Mouse (Mus musculus) Patski (cell line): Measurements from ENCODE around the gene Bri3bp. TPM values are rescaled to one million over a fixed set of nuclear protein-coding genes. Genes with fewer than 3 reads are reported as not detected.
"Not testable (repeated sequence)": the region's sequence is repeated elsewhere in the genome, so short reads cannot be mapped to it uniquely, and the experiment has no call there.

Experiments
- ATAC-seq: fragments of 100-300 bp; one replicate; pipeline ENCODE4 v1.8.0; 2021
- CTCF ChIA-PET: fragments of 350-600 bp; sonication (Branson Sonifier 250); formaldehyde crosslinking; loops from one replicate; lab custom pipeline; 2022; ENCODE audit warnings: inconsistent platforms; lab: Charles Lee
- POLR2A ChIA-PET: fragments of 350-600 bp; sonication (Branson Sonifier 250); formaldehyde crosslinking; loops from one replicate; lab custom pipeline; 2022; ENCODE audit warnings: antibody characterized with exemption, inconsistent platforms; lab: Charles Lee
- DNase-seq: peaks from one replicate; pipeline ENCODE4 v3.0.0-alpha.2; 2011; ENCODE audit warnings: low read depth, low spot score
- H3K27me3 ChIP-seq: fragments of 371-371 bp; one replicate; pipeline ENCODE4 v1.5.1; 2021
- CTCF ChIP-seq: fragments of 100-300 bp; IDR thresholded peaks from one replicate; pipeline ENCODE4 v1.5.1; 2021
- in situ Hi-C: fragments of 300-500 bp; cut with MboI; formaldehyde crosslinking; loops from 3 replicates; pipeline ENCODE4 v1.11.1; 2018; ENCODE audit warnings: low pct_unique_long_range_greater_than_20kb, mixed read lengths
- polyA plus RNA-seq: library from polyadenylated mRNA; unstranded; gene quantifications from one replicate; pipeline ENCODE4 v1.2.3, GENCODE M21; 2021

The Bri3bp gene
- polyA plus RNA-seq = 83.7 TPM

- CTCF ChIA-PET = interaction anchor here (1.2 to 2.0 kb wide), 4 partner anchors 8 to 58 kb away, joined by 3 to 7 read pairs (median 4); partner anchors contain the start of gene Dhx37
These were observed at the start of gene Bri3bp for GRCm38 (mm10) chr5:125441234-125442114. Gene Bri3bp (plus strand): TSS chr5:125441568.

GRCm38 (mm10) chr5:125391609-125392008, 49.8 kb upstream of the Bri3bp start:
- ChIA-PET POLR2A (interaction anchor here (0.6 to 5.7 kb wide), 4 partner anchors 9 to 68 kb away, joined by 3 to 73 read pairs (median 8); no protein-coding TSS in a partner anchor), CTCF (interaction anchor here (1.3 to 5.4 kb wide), 2 partner anchors 14 to 20 kb away, joined by 5 to 37 read pairs; no protein-coding TSS in a partner anchor)
- TF ChIP-seq CTCF = no peak
- in situ Hi-C loops = no loop called here
- DNase-seq (peak; percentile 90), ATAC-seq (no peak)
- no peaks in the 10 kb centered on the region for H3K27me3 ChIP-seq

More at GRCm38 (mm10) chr5:125441234-125442114, at the start of gene Bri3bp:
- TF ChIP-seq CTCF = no peak
- in situ Hi-C loops = no loop called here
- no peak for DNase-seq
- ATAC-seq = peak; percentile 77
- H3K27me3 ChIP-seq = no peaks in the 10 kb centered on the region
- POLR2A ChIA-PET = interaction anchor here (0.7 to 3.1 kb wide), 7 partner anchors 8 to 58 kb away, joined by 3 to 13 read pairs (median 4); no protein-coding TSS in a partner anchor

GRCm38 (mm10) chr5:125392176-125392575, 49.2 kb upstream of the Bri3bp start:
- CTCF ChIA-PET = interaction anchor here (1.3 to 5.4 kb wide), 2 partner anchors 13 to 20 kb away, joined by 5 to 37 read pairs; no protein-coding TSS in a partner anchor
- POLR2A ChIA-PET = interaction anchor here (1.0 to 5.7 kb wide), 4 partner anchors 9 to 84 kb away, joined by 3 to 73 read pairs (median 7); no protein-coding TSS in a partner anchor
- in situ Hi-C loops, DNase-seq, ATAC-seq, H3K27me3 ChIP-seq: not testable (repeated sequence)

- DNase-seq (no peak), ATAC-seq (peak; percentile 0)
- no peak for TF ChIP-seq CTCF
- POLR2A ChIA-PET = interaction anchor here (0.6 to 5.7 kb wide), 5 partner anchors 10 to 83 kb away, joined by 3 to 73 read pairs (median 4); no protein-coding TSS in a partner anchor
- H3K27me3 ChIP-seq = no peaks in the 10 kb centered on the region
- CTCF ChIA-PET = interaction anchor here (1.3 to 5.4 kb wide), 3 partner anchors 9 to 19 kb away, joined by 5 to 37 read pairs (median 8); no protein-coding TSS in a partner anchor
- in situ Hi-C loops = no loop called here
These were observed 48.8 kb upstream of the Bri3bp start for GRCm38 (mm10) chr5:125392618-125392976.

DNA sequence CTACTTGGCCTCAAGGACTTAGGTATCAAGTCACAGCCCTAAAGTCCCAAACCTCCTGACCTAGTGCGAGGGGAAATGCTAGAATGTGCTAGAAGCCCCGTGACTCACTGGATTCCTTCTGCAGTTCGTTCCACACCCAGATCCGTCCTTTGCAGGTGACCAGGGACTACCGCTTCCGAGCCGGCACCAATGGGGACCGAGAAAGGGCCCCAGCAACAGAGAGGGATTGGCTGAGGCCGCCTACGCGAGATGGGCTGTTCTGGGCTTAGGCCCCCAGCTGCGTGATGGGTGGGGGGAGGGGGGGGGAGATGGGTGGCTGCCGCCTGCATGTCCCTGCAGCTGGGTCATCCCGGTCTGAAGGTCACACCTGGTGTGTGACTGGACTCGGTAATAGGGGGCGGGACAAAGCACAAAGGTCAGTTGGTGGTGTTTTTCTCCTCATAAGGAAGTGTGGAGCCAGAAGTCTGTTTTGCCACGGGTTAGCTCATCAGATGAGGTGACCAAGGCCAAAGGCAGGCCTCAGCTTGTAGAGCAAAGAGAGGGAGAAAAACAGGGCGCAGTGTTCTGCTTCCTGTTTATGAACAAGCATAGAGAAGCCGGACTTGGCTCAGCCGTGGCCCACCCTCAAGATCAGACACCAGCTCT, 48.3 kb upstream of the Bri3bp start:
- ChIA-PET CTCF (interaction anchor here (2.1 to 5.4 kb wide), 2 partner anchors 9 to 12 kb away, joined by 8 to 37 read pairs; no protein-coding TSS in a partner anchor), POLR2A (interaction anchor here (0.6 to 5.7 kb wide), 5 partner anchors 10 to 83 kb away, joined by 3 to 73 read pairs (median 4); no protein-coding TSS in a partner anchor)
- no peaks in the 10 kb centered on the region for H3K27me3 ChIP-seq
- in situ Hi-C loops = no loop called here
- ATAC-seq (peak; percentile 74), DNase-seq (peak; percentile 99)
- no peak for TF ChIP-seq CTCF

DNA sequence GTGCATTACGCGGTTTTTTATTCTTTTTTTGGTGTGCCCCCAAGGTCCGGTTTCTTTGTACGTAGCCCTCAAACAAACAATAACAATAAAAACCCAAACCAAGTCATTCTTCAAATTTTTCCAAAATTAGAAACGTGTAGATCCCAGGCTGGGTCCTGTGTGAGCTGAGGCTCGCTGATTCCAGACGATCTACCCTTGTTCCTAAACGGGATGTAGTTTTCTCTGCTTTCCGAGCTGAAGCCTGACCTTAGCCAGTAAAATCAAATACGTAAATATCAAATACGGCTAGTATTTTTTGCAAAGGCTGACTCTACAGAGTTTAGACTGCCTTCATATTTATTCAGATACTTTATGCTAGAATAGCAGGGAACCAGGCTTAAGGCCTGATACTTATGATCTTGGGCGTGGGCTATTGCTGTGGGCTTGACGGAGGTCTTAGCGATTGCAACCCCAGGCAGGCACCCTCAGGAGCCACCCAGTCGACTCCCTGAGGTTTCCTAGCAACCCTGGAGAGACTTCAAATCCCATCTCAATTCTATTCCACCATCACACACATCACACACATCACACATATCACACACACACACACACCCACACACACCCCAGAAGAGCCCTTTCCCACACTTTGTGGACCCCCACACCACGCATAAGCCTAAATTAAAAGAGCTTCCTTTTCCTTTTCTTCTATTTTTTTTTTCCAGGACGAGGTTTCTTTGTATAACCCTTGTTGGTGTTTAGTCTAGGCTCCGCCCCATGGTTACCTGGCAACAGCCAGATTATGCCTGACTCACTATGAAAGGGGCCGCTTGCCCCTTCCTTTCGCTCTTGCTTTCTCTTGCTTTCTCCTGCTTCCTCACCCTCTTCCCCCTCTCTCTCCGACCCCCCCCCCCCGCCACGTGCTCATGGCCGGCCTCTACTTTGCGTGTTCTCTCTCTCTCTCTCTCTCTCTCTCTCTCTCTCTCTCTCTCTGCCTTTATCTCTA, 47.5 kb upstream of the Bri3bp start:
- ATAC-seq = no peak
- no peak for DNase-seq
- ChIA-PET POLR2A (interaction anchor here (0.6 to 5.7 kb wide), 4 partner anchors 11 to 646 kb away, joined by 3 to 73 read pairs (median 7); no protein-coding TSS in a partner anchor), CTCF (interaction anchor here (1.4 to 5.4 kb wide), 3 partner anchors 10 to 18 kb away, joined by 4 to 37 read pairs (median 8); no protein-coding TSS in a partner anchor)
- H3K27me3 ChIP-seq = no peaks in the 10 kb centered on the region
- in situ Hi-C loops = no loop called here
- TF ChIP-seq CTCF = no peak

GRCm38 (mm10) chr5:125395008-125395407, 46.4 kb upstream of the Bri3bp start:
- CTCF ChIA-PET = interaction anchor here (1.4 to 5.4 kb wide), 4 partner anchors 11 to 20 kb away, joined by 3 to 37 read pairs (median 4); no protein-coding TSS in a partner anchor
- H3K27me3 ChIP-seq = no peaks in the 10 kb centered on the region
- no peak for TF ChIP-seq CTCF
- ATAC-seq (no peak), DNase-seq (no peak)
- POLR2A ChIA-PET = interaction anchor here (1.1 to 5.7 kb wide), 2 partner anchors 11 to 12 kb away, joined by 3 to 73 read pairs; no protein-coding TSS in a partner anchor
- in situ Hi-C loops = no loop called here

GRCm38 (mm10) chr5:125400903-125401302, 40.5 kb upstream of the Bri3bp start:
- no peaks in the 10 kb centered on the region for H3K27me3 ChIP-seq
- POLR2A ChIA-PET = no interaction called here
- CTCF ChIA-PET = no interaction called here
- DNase-seq = no peak
- in situ Hi-C loops = no loop called here
- ATAC-seq = no peak
- TF ChIP-seq CTCF = no peak

- ChIA-PET POLR2A (interaction anchor here (1.2 kb wide), 1 partner anchor 18 kb away, joined by 3 read pairs; no protein-coding TSS in a partner anchor), CTCF (no interaction called here)
- H3K27me3 ChIP-seq = no peaks in the 10 kb centered on the region
- no peak for ATAC-seq
- in situ Hi-C loops = no loop called here
- DNase-seq = no peak
- no peak for TF ChIP-seq CTCF
These were observed 38.9 kb upstream of the Bri3bp start for GRCm38 (mm10) chr5:125402476-125402875.
